In the genomic region with DNA sequence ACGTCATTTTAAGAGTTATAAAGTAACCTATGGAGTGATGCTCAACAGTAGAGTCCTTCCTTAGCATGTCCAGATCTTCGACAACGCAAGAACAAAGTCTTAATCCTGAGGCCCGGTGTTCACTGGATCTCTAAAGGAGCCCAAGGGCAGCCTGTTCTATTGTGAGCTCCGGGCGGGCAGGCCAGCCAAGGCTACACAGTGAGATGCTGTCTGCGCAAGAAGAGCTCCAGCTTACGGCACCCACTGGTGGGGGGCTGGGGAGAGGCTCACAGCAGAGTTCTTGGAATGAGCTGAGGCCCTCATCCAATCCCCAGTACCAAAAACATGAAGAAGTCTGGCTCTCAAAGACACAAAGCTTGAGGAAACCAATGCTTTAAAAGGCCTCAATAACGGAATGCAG, we compare ENCODE assay signal across 15 mouse cellular contexts.
"Had no signal": no experiment of that assay in that cellular context is flagged by ENCODE, and none has a peak within 500 bp of the region (broad histone marks: within the 10 kb centered on the region; RNA-seq: fewer than 3 reads in every experiment).

No protein-coding gene starts in this region.

- ATAC-seq: liver, postnatal 0 days; lung, postnatal 0 days; midbrain, embryonic 13.5 days; midbrain, embryonic 16.5 days had no signal

- H3K9me3 ChIP-seq: limb, embryonic 15.5 days; midbrain, embryonic 10.5 days; midbrain, embryonic 13.5 days had no signal

- DNase-seq: kidney, adult 2 months; kidney, postnatal 25 days; left cerebral cortex, postnatal 4 days; liver, postnatal 0 days; lung, embryonic 14.5 days; lung, postnatal 36 days; thymus, adult 18-20 months; thymus, postnatal 36 days had no signal

- H3K27me3 ChIP-seq: limb, embryonic 12.5 days; limb, embryonic 15.5 days; midbrain, embryonic 13.5 days had no signal

- H3K4me3 ChIP-seq: limb, embryonic 12.5 days; limb, embryonic 15.5 days; midbrain, embryonic 13.5 days; myocyte had no signal
